Mouse (Mus musculus) gonadal fat pad, adult 2 months (tissue): ENCODE measurements around the gene Xxylt1. TPM values are rescaled to one million over a fixed set of nuclear protein-coding genes. Genes with fewer than 3 reads are reported as not detected.

Experiments
- DNase-seq: peaks from one replicate; pipeline ENCODE4 v3.0.0-alpha.2; 2012; ENCODE audit warnings: low read depth
- polyA plus RNA-seq: library from polyadenylated mRNA; depleted of rRNA; stranded (reverse); fragments of >200 nt; gene quantifications from 2 replicates; pipeline ENCODE4 v1.2.3, GENCODE M21; 2012

Gene Xxylt1
- polyA plus RNA-seq, 1 experiment: 24.1 TPM

DNA sequence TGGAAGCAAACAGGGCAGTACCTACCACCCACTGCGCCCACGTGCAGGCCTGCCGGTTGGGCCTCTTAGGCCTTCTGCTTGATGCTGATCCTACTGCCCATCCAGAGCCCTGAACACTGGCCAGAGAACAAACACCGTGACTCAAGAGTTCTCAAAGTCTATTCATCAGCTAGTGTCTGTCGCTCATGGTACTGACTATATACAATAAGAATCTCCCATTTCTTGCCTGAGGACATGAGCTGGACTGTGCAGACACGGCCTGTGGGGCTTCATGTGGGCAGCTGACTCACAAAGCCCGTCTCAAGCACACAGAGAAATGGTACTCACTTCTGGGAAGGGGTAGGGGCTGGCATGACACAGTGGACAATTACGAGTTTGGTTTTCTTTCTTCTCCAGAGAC lies 125.1 kb downstream of the Xxylt1 start:
- DNase-seq: no peak

- no peak for DNase-seq
These were observed 132.6 kb downstream of the Xxylt1 start for GRCm38 (mm10) chr16:30948636-30949035.

DNA sequence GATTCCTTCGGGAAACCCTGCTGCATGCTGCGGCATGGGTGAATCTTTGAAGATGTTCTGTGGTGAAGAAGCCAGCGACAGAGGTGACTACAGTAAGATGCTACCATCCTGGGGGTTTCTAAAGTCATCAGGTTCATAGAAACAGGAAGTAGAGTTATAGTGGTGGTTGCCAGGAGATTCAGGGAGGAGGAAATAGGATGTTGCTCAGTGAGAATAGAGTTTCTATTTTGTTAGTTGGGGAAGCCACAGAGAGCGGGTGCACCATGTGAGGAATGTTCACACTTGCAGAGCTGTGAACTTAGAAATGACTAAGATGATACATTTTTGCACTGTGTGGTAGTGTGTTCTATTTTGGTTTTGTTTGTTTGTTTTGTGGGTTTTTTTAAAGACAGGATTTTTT lies 133.0 kb downstream of the Xxylt1 start:
- no peak for DNase-seq

DNA sequence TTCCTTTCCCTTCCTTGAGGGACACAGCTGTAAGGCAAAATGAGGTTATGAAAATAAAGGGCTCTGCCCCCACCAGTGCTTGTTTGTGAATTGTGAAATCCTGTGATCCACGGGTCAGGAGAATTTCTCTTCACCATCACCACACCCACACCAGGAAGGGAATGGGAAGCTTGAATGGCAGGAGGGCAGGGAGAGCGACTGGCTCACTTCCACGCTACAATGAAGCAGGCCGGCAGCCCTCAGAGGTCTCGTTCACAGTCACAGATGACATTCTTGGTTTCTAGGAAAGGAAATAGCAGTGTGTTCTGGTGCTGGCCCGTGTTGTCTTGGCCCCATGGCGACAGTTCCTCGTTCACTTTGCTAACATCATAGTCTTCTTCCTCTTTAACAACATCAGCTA lies 136.3 kb downstream of the Xxylt1 start:
- DNase-seq: no peak

- DNase-seq: no peak
These were observed 137.3 kb downstream of the Xxylt1 start for GRCm38 (mm10) chr16:30943919-30944318.

- DNase-seq: no peak
These were observed 140.5 kb downstream of the Xxylt1 start for GRCm38 (mm10) chr16:30940699-30941098.

GRCm38 (mm10) chr16:30939903-30940302 lies 141.3 kb downstream of the Xxylt1 start:
- DNase-seq: no peak

DNA sequence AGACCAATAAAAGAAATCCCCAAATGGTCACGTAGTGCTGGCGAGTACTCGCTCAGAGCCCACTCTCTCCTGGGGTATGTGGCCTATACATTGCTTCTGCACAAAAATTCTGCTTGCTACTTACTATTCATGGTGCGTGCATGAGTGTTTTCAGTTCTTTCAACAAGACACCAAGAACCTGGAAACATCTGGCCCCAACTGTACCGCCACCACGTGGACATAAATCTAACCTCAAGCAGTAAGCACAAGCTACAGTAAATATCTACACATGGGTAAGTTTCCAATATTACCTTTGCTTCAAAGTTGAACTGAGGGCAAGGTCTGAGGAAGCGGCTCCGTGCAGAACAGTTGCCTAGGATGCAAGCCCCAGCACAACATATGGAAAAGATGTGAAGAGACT lies 142.0 kb downstream of the Xxylt1 start:
- DNase-seq: no peak

DNA sequence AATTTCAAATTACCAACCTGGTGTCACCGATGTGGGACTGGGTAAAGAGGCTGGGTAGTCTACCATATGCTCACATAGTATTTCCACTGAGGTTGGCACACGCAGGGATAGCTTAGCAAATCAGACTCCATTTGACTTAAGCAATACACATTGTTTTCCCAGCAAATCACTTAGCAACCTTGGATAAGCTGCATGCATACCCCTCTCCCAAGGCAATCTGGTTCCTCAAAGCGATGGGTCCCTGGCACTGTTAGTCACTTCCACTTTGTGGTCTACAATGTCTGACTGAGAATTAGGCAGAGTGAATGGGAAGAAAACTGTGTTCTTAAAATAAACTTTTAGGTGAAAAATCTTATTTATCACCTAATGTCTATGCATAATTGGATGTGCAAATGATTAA lies 142.6 kb downstream of the Xxylt1 start:
- DNase-seq: no peak

DNA sequence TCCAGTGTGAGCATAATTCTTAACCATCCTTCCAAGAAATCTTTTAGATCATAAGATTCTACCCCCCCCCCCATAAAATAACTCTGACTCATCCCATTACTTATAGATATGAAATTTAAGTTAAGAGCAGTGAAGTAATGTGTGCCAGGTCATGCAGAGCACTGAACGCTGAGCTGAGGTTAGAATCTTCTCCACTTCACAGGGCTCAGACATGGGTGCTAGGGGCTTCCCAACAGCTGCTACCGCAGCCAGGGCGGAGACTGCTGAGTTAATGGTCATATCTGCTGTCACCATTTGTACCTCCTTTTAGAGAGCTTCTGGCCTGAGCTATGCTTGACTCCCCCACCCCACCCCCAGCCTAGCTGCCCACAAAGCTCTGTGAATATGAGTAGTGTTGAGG lies 143.6 kb downstream of the Xxylt1 start:
- DNase-seq: no peak

- no peak for DNase-seq
These were observed 144.8 kb downstream of the Xxylt1 start for GRCm38 (mm10) chr16:30936471-30936870.

- DNase-seq: no peak
These were observed 145.2 kb downstream of the Xxylt1 start for GRCm38 (mm10) chr16:30936012-30936461.

GRCm38 (mm10) chr16:30934967-30935690 lies 146.1 kb downstream of the Xxylt1 start:
- DNase-seq: no peak

- no peak for DNase-seq
These were observed 146.9 kb downstream of the Xxylt1 start for GRCm38 (mm10) chr16:30934205-30934780.

- DNase-seq: no peak
These were observed 147.9 kb downstream of the Xxylt1 start for GRCm38 (mm10) chr16:30933366-30933765.

DNA sequence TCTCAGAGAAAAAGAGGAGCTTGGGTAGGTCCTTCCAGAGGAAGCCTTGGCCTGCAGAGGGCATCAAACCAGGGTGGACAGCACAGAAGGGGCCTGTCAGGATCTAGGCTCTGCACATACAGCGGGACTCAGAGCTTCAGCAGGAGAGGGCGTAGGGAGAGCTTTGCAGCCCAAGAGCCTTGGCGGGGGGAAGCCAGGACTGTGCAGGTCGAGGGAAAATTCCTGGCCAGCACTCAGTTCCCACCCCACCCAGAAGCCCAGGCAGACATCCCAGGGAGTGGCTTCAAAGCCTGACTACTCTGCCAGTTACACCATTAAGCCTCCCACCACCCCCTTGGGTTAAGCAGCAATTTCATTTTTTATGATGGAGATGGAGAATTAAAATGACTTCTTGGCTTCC lies 148.4 kb downstream of the Xxylt1 start:
- no peak for DNase-seq

DNA sequence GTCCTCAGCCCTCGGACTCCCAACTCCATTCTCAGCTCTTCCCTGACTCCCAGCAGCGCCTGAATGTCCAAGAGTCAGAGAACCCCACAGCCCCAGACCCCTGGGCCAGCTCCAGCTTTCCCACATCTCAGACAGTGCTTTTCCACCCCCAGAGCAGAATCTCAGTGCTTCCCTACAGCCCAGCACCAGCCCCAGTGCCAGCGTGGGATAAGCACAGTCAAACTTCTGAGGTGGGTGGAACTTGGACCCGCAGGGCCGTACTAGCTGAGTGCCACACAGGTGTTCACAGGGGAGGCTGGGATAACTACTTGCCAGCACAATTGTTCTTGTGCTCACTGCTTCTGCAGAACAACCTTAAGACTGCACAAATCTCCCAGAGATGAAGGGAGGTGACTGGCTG lies 149.0 kb downstream of the Xxylt1 start:
- DNase-seq: no peak

- no peak for DNase-seq
These were observed 152.1 kb downstream of the Xxylt1 start for GRCm38 (mm10) chr16:30929165-30929564.

- DNase-seq: no peak
These were observed 153.0 kb downstream of the Xxylt1 start for GRCm38 (mm10) chr16:30928076-30928750.

GRCm38 (mm10) chr16:30925496-30925895 lies 155.7 kb downstream of the Xxylt1 start:
- DNase-seq: no peak

- DNase-seq: no peak
These were observed 157.3 kb downstream of the Xxylt1 start for GRCm38 (mm10) chr16:30923899-30924298.

DNA sequence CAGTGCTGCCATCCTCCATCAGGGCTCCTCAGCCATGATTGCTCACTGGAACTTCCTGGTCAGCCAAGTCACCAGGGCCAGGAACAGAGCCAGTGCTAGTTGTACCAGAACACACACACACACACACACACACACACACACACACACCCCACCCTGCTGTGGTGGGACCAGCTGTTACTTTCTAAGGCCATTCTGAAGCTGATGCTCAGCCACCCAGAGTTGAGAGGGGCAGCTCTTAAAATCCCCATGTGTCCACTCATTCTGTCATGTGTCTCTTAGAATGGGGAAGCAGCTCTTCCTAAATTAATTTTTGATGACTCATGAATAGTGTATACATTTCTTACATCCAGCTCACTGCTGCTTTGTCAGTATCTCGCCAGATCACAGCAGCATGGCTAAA lies 158.7 kb downstream of the Xxylt1 start:
- DNase-seq: no peak

GRCm38 (mm10) chr16:30918866-30919265 lies 162.4 kb downstream of the Xxylt1 start:
- no peak for DNase-seq
